Mouse (Mus musculus): Measurements from ENCODE around the gene Zdhhc9.
A peak's percentile ranks its signal among the peaks of the same experiment; 100 is the strongest.

Gene Zdhhc9

DNA sequence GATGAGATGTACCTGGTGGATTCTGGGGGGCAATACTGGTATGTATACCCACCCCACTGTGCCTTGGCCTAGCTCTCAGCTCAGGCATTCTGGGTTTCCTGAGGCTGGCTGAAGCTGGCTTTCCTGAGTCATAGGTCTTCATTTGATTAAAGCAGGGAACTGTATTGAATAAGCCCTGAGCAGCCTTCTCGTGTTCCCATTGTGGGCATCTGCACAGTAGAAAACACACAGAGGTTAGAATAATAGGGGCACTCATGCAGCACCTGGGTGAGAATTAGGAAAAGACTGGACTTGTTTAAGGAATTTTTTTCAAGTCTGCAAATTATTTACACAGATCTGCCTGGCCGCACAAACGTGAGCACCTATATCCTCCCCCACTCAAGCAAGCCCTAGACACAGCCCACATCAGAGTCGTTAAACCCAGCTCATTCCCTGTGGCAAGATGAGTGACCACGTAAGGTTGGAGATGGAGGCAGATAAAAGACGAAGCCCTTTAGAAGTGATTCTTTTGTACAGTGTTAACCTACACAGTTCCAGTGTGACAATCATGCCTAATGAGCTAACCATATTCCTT lies 81.7 kb downstream of the Zdhhc9 start:
- DNase-seq (ENCODE audit: low spot score) = no peak

DNA sequence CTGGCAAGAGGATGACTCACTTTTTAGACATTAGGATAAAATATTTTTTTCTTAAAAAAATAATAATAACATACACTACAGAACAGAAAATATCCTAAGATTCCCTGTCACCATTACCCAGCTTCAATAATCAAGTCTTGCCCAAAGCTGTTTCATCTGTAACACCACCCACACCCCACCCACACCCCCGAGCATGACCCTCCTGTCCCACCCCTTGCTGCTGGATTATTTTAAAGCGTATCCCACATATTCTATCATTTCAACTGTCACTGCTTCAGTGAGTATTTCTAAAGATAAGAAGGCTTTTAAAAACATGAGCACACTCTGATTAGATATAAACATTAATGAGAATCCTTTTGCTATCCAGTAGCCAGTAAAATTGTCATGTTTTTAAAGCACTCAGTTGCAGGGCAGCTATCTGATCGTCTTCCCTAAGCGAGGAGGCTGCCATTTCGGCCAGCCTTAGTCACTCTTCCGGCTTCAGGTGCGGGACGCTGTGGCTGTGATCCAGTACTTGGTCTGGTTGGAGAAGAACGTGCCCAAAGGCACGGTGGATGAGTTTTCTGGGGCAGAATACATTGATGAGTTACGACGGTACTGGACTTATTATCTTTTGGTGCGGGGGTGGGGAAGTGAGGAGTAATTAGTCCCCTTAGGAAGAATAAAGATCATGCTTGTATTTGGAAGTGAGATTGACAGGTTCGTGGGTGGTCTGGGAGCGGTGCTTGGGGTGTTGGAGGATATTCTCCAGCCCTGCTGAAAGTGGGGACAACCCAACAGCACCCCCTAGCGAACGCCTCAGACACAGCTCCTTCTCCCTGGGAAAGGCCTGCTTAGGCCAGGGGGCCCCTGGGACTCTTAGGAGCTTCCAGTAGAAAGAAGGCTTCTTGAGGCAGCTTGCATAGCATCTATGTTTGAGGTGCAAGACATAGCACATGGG lies 84.3 kb downstream of the Zdhhc9 start:
- DNase-seq (ENCODE audit: low spot score) = peak; percentile 41
